Mouse (Mus musculus) cerebellum, adult 2 months (tissue): ENCODE measurements around the gene Timd2. TPM values are rescaled to one million over a fixed set of nuclear protein-coding genes. Genes with fewer than 3 reads are reported as not detected.
"Not testable (repeated sequence)": the region's sequence is repeated elsewhere in the genome, so short reads cannot be mapped to it uniquely, and the experiment has no call there.

ENCODE experiments used
- DNase-seq, 2 experiments: peaks; one replicate each; pipeline ENCODE4 v3.0.0; 2021
- H3K27ac ChIP-seq: fragments of 200-500 bp; 2 replicates; pipeline ENCODE4 v1.5.1; 2012; ENCODE audit warnings: low read length, control low read depth, inconsistent platforms; ENCODE audit not compliant: insufficient read depth
- H3K27me3 ChIP-seq: fragments of 200-500 bp; 2 replicates; pipeline ENCODE4 v1.6.1; 2012; ENCODE audit warnings: inconsistent platforms, mild to moderate bottlenecking, low read length, moderate library complexity; ENCODE audit not compliant: control insufficient read depth, insufficient read depth
- H3K4me1 ChIP-seq: fragments of 200-500 bp; 2 replicates; pipeline ENCODE4 v1.6.1; 2011; ENCODE audit warnings: low read length; ENCODE audit not compliant: control insufficient read depth, insufficient read depth
- H3K4me3 ChIP-seq: fragments of 200-500 bp; replicated peaks from 2 replicates; pipeline ENCODE3; 2011; ENCODE audit warnings: mild to moderate bottlenecking, low read depth, low read length, control low read depth; ENCODE audit not compliant: insufficient read depth
- CTCF ChIP-seq: fragments of 200-500 bp; IDR thresholded peaks from 2 replicates; pipeline ENCODE4 v1.5.1; 2011; ENCODE audit warnings: low read depth, mild to moderate bottlenecking, control low read depth, low read length, moderate library complexity, borderline replicate concordance; ENCODE audit not compliant: insufficient read depth
- POLR2A ChIP-seq: fragments of 200-500 bp; IDR thresholded peaks from 2 replicates; pipeline ENCODE4 v1.6.1; 2011; ENCODE audit warnings: low read length, control low read depth, borderline replicate concordance; ENCODE audit not compliant: insufficient read depth
- WGBS: fragments of 180-500 bp; shearing (Covaris S2); methylation state at CpG from one replicate; pipeline ENCODE4 v1.1.7; 2018; 5-methylcytosine and 5-hydroxymethylcytosine counted together
- polyA plus RNA-seq: library from polyadenylated mRNA; depleted of rRNA; stranded (reverse); fragments of >200 nt; gene quantifications from 2 replicates; pipeline ENCODE4 v1.2.3, GENCODE M21; 2012

Timd2 gene
- polyA plus RNA-seq, 1 experiment: not detected

DNA sequence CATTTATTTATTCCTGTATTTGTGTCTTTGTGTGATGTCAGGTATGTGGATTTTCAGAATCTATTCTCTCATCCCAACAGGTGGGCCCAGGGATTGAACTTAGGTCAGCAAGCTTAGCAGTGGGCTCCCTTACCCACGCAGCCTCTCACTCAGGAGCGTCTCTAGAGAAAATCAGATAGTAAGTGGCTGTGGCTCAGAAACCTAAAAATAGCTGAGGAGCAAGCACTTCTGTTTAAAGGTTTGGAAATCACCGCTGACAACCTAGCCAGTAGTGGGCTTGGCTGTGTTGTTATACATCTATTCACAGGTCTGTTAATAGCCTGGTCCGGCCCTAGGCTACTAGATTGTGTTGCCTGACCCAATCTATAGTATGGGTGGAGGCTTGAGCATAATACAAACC is 23.1 kb downstream of the Timd2 start:
- Histone ChIP-seq H3K27me3 (no peaks in the 10 kb centered on the region), H3K4me3 (no peak overlapping the region), H3K4me1 (no peaks in the 10 kb centered on the region), H3K27ac (no peak overlapping the region)
- 79% methylated on average over 4 of the region's 4 CpGs for WGBS
- DNase-seq: no peak
- TF ChIP-seq POLR2A (no peak), CTCF (no peak)

GRCm38 (mm10) chr11:46682842-46683241 is 24.0 kb downstream of the Timd2 start:
- H3K4me1 ChIP-seq: no peaks in the 10 kb centered on the region
- no peak overlapping the region for H3K4me3 ChIP-seq
- H3K27me3 ChIP-seq: no peaks in the 10 kb centered on the region
- DNase-seq: no peak
- WGBS: 62% methylated on average over 1 of the region's 1 CpGs
- no peak for TF ChIP-seq CTCF
- no peak for TF ChIP-seq POLR2A
- H3K27ac ChIP-seq: no peak overlapping the region

- no peak for DNase-seq
- TF ChIP-seq POLR2A: no peak
- TF ChIP-seq CTCF: no peak
These were observed 38.9 kb downstream of the Timd2 start for GRCm38 (mm10) chr11:46667938-46668337.

DNA sequence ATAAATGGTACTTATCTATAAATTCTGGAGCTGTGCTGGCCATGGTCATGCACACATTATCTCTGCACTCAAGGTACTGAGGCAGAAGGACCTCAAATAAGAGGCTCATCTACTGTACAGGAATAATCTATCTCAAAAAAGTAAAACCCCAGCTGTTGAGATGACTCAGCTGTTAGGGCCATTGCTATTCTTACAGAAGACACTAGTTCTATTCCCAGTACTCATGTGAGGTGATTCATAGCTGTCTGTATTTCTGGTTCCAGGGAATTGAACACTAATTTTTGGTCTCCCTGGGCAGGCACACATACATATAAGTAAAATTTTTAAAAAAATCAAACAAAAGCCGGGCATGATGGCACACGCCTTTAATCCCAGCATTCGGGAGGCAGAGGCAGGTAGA is 39.8 kb downstream of the Timd2 start:
- 95% methylated on average over 3 of the region's 3 CpGs for WGBS
- DNase-seq: no peak
- Histone ChIP-seq H3K27me3 (no peaks in the 10 kb centered on the region), H3K4me3 (no peak overlapping the region), H3K4me1 (no peaks in the 10 kb centered on the region), H3K27ac (no peak overlapping the region)
- TF ChIP-seq CTCF: no peak
- TF ChIP-seq POLR2A: no peak

More at GRCm38 (mm10) chr11:46667938-46668337, 38.9 kb downstream of the Timd2 start:
- no peak overlapping the region for H3K4me3 ChIP-seq
- H3K27me3 ChIP-seq: no peaks in the 10 kb centered on the region
- no peak overlapping the region for H3K27ac ChIP-seq
- no peaks in the 10 kb centered on the region for H3K4me1 ChIP-seq
- WGBS: 74% methylated on average over 2 of the region's 2 CpGs

GRCm38 (mm10) chr11:46665599-46666522 is 41.0 kb downstream of the Timd2 start:
- no peak for DNase-seq
- no peak for TF ChIP-seq POLR2A
- peak; percentile 29; the same call in 1 of the 2 replicates for TF ChIP-seq CTCF
- 69% methylated on average over 6 of the region's 6 CpGs for WGBS
- Histone ChIP-seq H3K4me1 (no peaks in the 10 kb centered on the region), H3K27me3 (no peaks in the 10 kb centered on the region), H3K4me3 (no peak overlapping the region), H3K27ac (no peak overlapping the region)

- no peak overlapping the region for H3K27ac ChIP-seq
- no peak for DNase-seq
- no peaks in the 10 kb centered on the region for H3K4me1 ChIP-seq
- no peak overlapping the region for H3K4me3 ChIP-seq
- WGBS: 73% methylated on average over 4 of the region's 4 CpGs
- TF ChIP-seq POLR2A (no peak), CTCF (no peak)
- H3K27me3 ChIP-seq: no peaks in the 10 kb centered on the region
These were observed 43.6 kb downstream of the Timd2 start for GRCm38 (mm10) chr11:46663215-46663614.

- Histone ChIP-seq H3K4me3 (no peak overlapping the region), H3K27ac (no peak overlapping the region), H3K4me1 (no peaks in the 10 kb centered on the region), H3K27me3 (no peaks in the 10 kb centered on the region)
- no peak for DNase-seq
- WGBS: 87% methylated on average over 3 of the region's 3 CpGs
- no peak for TF ChIP-seq POLR2A
- no peak for TF ChIP-seq CTCF
These were observed 54.4 kb downstream of the Timd2 start for GRCm38 (mm10) chr11:46652476-46652875.

DNA sequence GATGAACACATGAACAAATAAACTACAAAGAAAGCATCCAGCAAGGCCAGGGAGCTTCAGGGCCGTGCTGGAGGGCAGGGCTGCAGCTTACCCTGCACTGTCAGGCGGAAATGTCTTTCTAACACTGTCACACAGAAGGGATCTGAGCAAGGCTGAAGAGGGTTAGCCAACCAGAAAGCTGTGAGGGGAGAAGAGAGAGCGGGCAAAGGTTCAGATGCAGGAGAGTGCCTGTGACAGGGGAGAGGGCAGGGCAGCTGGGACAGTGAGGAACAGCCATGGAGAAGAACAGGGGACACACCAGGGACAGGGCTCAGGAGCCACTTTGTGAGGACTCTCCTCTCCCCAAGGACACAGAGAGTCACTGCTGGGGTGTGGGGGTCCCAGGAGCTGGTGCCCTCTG is 57.2 kb downstream of the Timd2 start:
- not testable (repeated sequence) for H3K4me1 ChIP-seq, H3K4me3 ChIP-seq, H3K27ac ChIP-seq, DNase-seq, H3K27me3 ChIP-seq
- WGBS: 34% methylated on average over 3 of the region's 3 CpGs
